Mouse (Mus musculus): ENCODE data around the gene Zfp809. TPM values are rescaled to one million over a fixed set of nuclear protein-coding genes. Genes with fewer than 3 reads are reported as not detected.
A peak's percentile ranks its signal among the peaks of the same experiment; 100 is the strongest.
"Not testable (repeated sequence)": the region's sequence is repeated elsewhere in the genome, so short reads cannot be mapped to it uniquely, and the experiment has no call there.

The Zfp809 gene
- polyA plus RNA-seq, 1 experiment, result 4.3 TPM

DNA sequence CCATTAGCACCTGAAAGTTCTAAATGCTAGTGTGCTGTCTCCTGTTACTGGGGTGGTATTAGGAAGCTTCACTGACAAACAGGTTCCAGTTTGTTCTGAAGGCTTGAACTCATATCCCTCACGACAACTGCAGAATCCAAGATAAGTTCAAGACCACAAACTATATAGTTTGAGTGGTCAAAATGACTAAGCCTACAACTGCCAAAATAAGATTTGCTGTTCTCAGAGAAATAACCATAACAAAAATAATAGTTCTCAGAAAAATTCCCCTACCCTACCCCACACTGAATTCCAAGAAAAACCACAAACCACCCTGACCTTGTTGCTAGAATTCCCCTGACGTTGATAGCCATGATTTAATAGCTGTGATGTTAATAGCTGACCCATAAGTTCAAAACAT is 11.0 kb upstream of the Zfp809 start:
- no peak overlapping the region for H3ac ChIP-seq (ENCODE audit: control insufficient read depth, insufficient read length)
- no peaks in the 10 kb centered on the region for H3K79me2 ChIP-seq (ENCODE audit: control insufficient read depth, insufficient read depth)
- H3K4me3 ChIP-seq, result no peak overlapping the region
- no peaks in the 10 kb centered on the region for H3K36me3 ChIP-seq (ENCODE audit: control insufficient read depth, insufficient read depth)
- no peak overlapping the region for H3K4me2 ChIP-seq (ENCODE audit: low read depth)
- no peaks in the 10 kb centered on the region for H3K27me3 ChIP-seq (ENCODE audit: control insufficient read depth, insufficient read depth, insufficient read length)
- TF ChIP-seq MAX (IDR thresholded peaks at IDR 0.05; ENCODE audit: low read depth), result no peak
- no peak for TF ChIP-seq REST (IDR thresholded peaks at IDR 0.05; ENCODE audit: insufficient read depth, insufficient read length)
- no peak for TF ChIP-seq MYOD1 (IDR thresholded peaks at IDR 0.05; ENCODE audit: control insufficient read depth in 1 of 3, insufficient read length in 2 of 3, low read depth in 2 of 3)
- no peak for TF ChIP-seq TCF3 (IDR thresholded peaks at IDR 0.05; ENCODE audit: insufficient read length, low read depth)
- TF ChIP-seq SRF (IDR thresholded peaks at IDR 0.05; ENCODE audit: control insufficient read depth, insufficient read length, low read depth), result no peak
- TF ChIP-seq MYOG (IDR thresholded peaks at IDR 0.05; ENCODE audit: control insufficient read depth in 1 of 3, insufficient read depth in 1 of 3, insufficient read length in 2 of 3, low read depth in 2 of 3), result no peak
- no peak for TF ChIP-seq E2F4 (IDR thresholded peaks at IDR 0.05; ENCODE audit: insufficient read depth)
- no peak for TF ChIP-seq POLR2A (IDR thresholded peaks at IDR 0.05; ENCODE audit: insufficient read length, low read depth)
- no peak for TF ChIP-seq USF1 (IDR thresholded peaks at IDR 0.05; ENCODE audit: low read depth)

DNA sequence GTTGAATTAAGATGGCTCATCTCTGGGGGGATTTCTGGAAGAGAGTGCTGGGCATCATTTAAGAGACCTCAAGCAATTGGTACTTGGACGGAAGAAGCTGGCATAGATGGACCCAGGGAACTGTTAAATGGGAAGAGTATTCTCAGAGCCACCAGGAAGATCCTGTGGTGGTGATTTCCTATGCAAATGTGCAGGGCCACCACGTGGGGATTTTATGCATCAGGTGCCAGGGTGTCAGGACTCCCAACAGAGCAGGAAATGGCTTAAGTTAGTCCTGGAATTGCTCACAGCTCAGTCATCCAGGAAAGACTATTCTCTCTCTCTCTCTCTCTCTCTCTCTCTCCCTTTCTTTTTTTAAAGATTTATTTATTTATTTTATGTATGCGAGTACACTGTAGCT is 8.8 kb upstream of the Zfp809 start:
- Histone ChIP-seq H3K4me3 (no peak overlapping the region), H3ac (ENCODE audit: control insufficient read depth, insufficient read length) (no peak overlapping the region), H3K79me2 (ENCODE audit: control insufficient read depth, insufficient read depth) (no peaks in the 10 kb centered on the region), H3K27me3 (ENCODE audit: control insufficient read depth, insufficient read depth, insufficient read length) (no peaks in the 10 kb centered on the region), H3K36me3 (ENCODE audit: control insufficient read depth, insufficient read depth) (no peaks in the 10 kb centered on the region), H3K4me2 (ENCODE audit: low read depth) (no peak overlapping the region)
- no peak for TF ChIP-seq POLR2AphosphoS2 (IDR thresholded peaks at IDR 0.05; ENCODE audit: insufficient read length, low read depth)
- TF ChIP-seq SRF (IDR thresholded peaks at IDR 0.05; ENCODE audit: control insufficient read depth, insufficient read length, low read depth), result no peak
- no peak for TF ChIP-seq CEBPB (IDR thresholded peaks at IDR 0.05; ENCODE audit: insufficient read depth, poor library complexity, severe bottlenecking)

DNA sequence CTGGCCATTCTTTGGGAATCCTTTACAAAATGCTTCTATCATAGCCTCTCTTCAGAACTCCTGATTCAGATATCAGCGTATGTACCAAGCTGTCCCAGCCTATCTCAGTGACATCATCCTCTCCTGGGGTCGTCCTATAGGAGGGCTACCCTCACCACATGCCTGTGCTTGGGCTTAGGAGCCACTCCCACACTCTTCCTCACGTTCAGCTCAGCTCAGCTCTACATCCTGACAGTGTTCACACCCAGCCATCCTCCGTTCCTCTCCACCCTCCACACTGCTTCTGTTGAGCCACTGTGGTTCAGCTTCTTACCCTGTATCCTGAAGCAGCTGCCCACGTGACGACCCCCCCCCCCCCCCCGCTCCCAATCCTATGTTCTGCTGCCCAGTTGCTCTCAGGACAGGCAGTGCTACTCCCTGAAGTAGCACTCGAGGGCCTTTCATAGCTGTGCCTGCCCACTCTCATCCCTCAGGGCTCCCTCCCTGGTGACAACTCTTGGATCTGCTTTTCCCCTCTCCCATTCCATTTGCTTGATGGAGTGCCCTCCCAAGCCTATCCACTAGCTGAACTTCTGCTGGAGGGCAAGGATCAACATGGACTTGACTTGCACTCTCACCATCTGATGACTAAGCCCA is 7.5 kb upstream of the Zfp809 start:
- no peaks in the 10 kb centered on the region for H3K36me3 ChIP-seq (ENCODE audit: control insufficient read depth, insufficient read depth)
- no peak overlapping the region for H3K4me2 ChIP-seq (ENCODE audit: low read depth)
- H3K27me3 ChIP-seq (ENCODE audit: control insufficient read depth, insufficient read depth, insufficient read length), result no peaks in the 10 kb centered on the region
- no peak overlapping the region for H3ac ChIP-seq (ENCODE audit: control insufficient read depth, insufficient read length)
- no peak overlapping the region for H3K4me3 ChIP-seq
- no peaks in the 10 kb centered on the region for H3K79me2 ChIP-seq (ENCODE audit: control insufficient read depth, insufficient read depth)
- no peak for TF ChIP-seq SRF (IDR thresholded peaks at IDR 0.05; ENCODE audit: control insufficient read depth, insufficient read length, low read depth)
- TF ChIP-seq MAX (IDR thresholded peaks at IDR 0.05; ENCODE audit: low read depth), result no peak
- no peak for TF ChIP-seq CEBPB (IDR thresholded peaks at IDR 0.05; ENCODE audit: insufficient read depth, poor library complexity, severe bottlenecking)

DNA sequence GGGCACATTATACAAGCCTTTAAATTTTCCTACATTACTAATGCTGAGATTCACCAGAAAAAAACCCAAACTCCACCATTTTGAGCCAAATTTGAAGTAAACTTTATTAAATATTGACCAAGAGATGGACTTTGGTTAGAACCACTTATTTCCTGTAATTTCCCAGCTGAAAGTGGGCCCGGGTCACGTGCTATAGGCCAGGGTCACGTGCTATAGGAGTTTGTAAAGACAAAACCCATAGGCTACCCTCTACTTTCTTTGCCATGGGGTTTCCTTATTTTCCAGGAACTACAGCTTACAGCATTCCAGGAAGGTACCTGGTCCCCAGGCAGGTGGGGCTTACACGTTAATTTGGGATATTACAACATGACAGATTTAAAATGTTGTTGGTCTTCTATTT is 1.4 kb upstream of the Zfp809 start:
- no peak overlapping the region for H3K4me2 ChIP-seq (ENCODE audit: low read depth)
- H3K79me2 ChIP-seq (ENCODE audit: control insufficient read depth, insufficient read depth), result no peaks in the 10 kb centered on the region
- no peaks in the 10 kb centered on the region for H3K27me3 ChIP-seq (ENCODE audit: control insufficient read depth, insufficient read depth, insufficient read length)
- TF ChIP-seq REST (IDR thresholded peaks at IDR 0.05; ENCODE audit: insufficient read depth, insufficient read length) (no peak), MYOD1 (IDR thresholded peaks at IDR 0.05; ENCODE audit: control insufficient read depth in 1 of 3, insufficient read length in 2 of 3, low read depth in 2 of 3) (no peak), MYOG (IDR thresholded peaks at IDR 0.05; ENCODE audit: control insufficient read depth in 1 of 3, insufficient read depth in 1 of 3, insufficient read length in 2 of 3, low read depth in 2 of 3) (no peak), POLR2A (IDR thresholded peaks at IDR 0.05; ENCODE audit: insufficient read length, low read depth) (no peak), MAX (IDR thresholded peaks at IDR 0.05; ENCODE audit: low read depth) (no peak), TCF12 (IDR thresholded peaks at IDR 0.05; ENCODE audit: insufficient read depth, poor library complexity, severe bottlenecking) (no peak)
- H3K36me3 ChIP-seq (ENCODE audit: control insufficient read depth, insufficient read depth), result no peaks in the 10 kb centered on the region
- H3ac ChIP-seq (ENCODE audit: control insufficient read depth, insufficient read length), result no peak overlapping the region
- H3K4me3 ChIP-seq, result no peak overlapping the region

DNA sequence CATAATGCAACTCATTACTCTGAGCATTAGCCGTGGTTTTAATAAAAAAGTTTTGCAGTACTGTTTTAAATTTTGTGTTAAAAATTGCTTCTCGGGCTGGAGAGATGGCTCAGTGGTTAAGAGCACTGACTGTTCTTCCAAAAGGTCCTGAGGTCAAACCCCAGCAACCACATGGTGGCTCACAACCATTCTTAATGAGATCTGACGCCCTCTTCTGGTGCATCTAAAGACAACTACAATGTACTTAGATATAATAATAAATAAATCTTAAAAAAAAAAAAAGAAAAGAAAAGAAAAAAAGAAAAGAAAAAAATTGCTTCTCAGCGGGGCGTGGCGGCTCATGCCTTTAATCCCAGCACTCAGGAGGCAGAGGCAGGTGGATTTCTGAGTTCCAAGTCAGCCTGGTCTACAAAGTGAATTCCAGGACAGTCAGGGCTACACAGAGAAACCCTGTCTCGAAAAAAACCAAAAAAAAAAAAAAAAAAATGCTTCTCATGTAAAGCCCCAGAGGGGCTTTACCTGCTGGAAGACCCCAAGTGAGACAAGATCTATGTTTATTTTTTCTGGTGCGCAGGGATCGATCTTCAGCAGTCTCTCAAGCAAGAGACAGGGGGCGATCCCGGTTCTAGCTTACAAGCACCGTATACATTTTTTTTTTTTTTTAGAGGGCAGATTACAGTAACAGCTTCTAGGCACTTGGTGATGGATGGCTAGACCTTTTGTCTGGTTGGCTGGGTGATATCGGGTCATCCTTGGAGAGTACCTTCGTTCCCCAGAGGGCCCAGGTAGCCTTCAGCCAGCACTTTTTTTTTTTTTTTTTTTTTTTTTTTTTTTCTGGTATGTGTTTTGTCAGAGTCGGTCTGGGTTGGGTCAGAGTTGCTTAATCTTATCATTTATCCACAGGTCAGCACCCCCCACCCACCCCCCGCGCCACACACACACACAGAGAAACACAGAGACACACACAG is 694 bp upstream of the Zfp809 start:
- Histone ChIP-seq H3K27me3 (ENCODE audit: control insufficient read depth, insufficient read depth, insufficient read length) (no peaks in the 10 kb centered on the region), H3K36me3 (ENCODE audit: control insufficient read depth, insufficient read depth) (no peaks in the 10 kb centered on the region), H3K79me2 (ENCODE audit: control insufficient read depth, insufficient read depth) (peaks cover 2% of the 10 kb centered on the region), H3K4me3 (peak overlapping the region; percentile 52), H3K4me2 (ENCODE audit: low read depth) (peak overlapping the region; percentile 66), H3ac (ENCODE audit: control insufficient read depth, insufficient read length) (peak overlapping the region; percentile 90)
- no peak for TF ChIP-seq SRF (IDR thresholded peaks at IDR 0.05; ENCODE audit: control insufficient read depth, insufficient read length, low read depth)
- TF ChIP-seq CEBPB (IDR thresholded peaks at IDR 0.05; ENCODE audit: insufficient read depth, poor library complexity, severe bottlenecking), result 0 out of 2 replicates have a peak, but pooled peaks have one; percentile 34
- TF ChIP-seq MAX (IDR thresholded peaks at IDR 0.05; ENCODE audit: low read depth), result no peak
- TF ChIP-seq TCF3 (IDR thresholded peaks at IDR 0.05; ENCODE audit: insufficient read length, low read depth), result no peak

DNA sequence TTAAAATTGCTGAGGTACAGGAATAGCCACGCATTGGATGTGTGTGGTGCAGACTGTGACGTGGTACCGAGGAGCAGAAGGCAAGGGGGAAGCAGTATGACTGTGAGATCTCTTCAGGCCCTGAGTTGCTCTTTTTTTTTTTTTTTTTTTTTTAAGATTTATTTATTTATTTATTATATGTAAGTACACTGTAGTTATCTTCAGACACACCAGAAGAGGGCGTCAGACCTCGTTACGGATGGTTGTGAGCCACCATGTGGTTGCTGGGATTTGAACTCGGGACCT is 817 bp downstream of the Zfp809 start:
- not testable (repeated sequence) for H3K79me2 ChIP-seq (ENCODE audit: control insufficient read depth, insufficient read depth); H3K27me3 ChIP-seq (ENCODE audit: control insufficient read depth, insufficient read depth, insufficient read length); H3K36me3 ChIP-seq (ENCODE audit: control insufficient read depth, insufficient read depth)
- Histone ChIP-seq H3K4me3 (peak overlapping the region; percentile 52), H3ac (ENCODE audit: control insufficient read depth, insufficient read length) (peak overlapping the region; percentile 90), H3K4me2 (ENCODE audit: low read depth) (peak overlapping the region; percentile 97)

All from myocyte (in vitro differentiated cells).